Mouse (Mus musculus): Measurements from ENCODE around the gene Csta1. TPM values are rescaled to one million over a fixed set of nuclear protein-coding genes. Genes with fewer than 3 reads are reported as not detected.
"Not testable (repeated sequence)": the region's sequence is repeated elsewhere in the genome, so short reads cannot be mapped to it uniquely, and the experiment has no call there.

The Csta1 gene
- total and polyA plus RNA-seq, 3 experiments: not detected

DNA sequence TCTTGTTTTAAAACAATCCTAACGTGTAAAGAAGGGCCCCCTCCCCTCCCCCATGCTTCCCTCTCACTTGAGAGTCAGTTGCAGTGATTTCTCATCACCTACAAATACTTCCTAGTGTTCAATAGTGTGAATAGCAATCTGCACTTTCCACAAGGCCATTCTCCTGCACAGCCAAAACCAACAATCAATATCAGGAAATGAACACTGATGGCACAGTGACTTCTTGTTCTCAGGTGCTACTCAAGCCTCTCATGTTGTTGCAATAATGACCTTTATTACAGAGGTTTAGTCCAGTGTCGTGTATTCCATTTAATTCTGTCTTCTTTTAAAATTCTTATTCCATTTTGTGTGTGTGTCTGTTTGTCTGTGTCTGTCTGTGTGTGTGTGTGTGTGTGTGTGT lies 7.2 kb upstream of the Csta1 start:
- Histone ChIP-seq H3K4me1 (ENCODE audit: control insufficient read depth in 1 of 2, insufficient read depth in 2 of 2, low read length in 2 of 2) (no peaks in the 10 kb centered on the region), H3K27me3 (ENCODE audit: control insufficient read depth in 1 of 2, insufficient read depth in 2 of 2, low read length in 2 of 2) (no peaks in the 10 kb centered on the region; a peak in 1 of 4 replicates), H3K27ac (ENCODE audit: control insufficient read depth, low read depth, low read length) (no peak overlapping the region), H3K9me3 (replicated peaks; ENCODE audit: insufficient read depth, low read length) (no peaks in the 10 kb centered on the region), H3K36me3 (ENCODE audit: control insufficient read depth in 1 of 2, insufficient read depth in 2 of 2, low read length in 2 of 2) (no peaks in the 10 kb centered on the region), H3K79me2 (ENCODE audit: control insufficient read depth, insufficient read depth, low read length, poor library complexity) (no peaks in the 10 kb centered on the region), H3K9ac (ENCODE audit: control insufficient read depth, low read depth, low read length, poor library complexity, severe bottlenecking) (no peak overlapping the region), H3K4me3 (ENCODE audit: control insufficient read depth in 1 of 2, insufficient read depth in 1 of 2, low read depth in 2 of 2, low read length in 2 of 2) (no peak overlapping the region)
- DNase-seq (ENCODE audit: low read depth, low spot score): no peak
- TF ChIP-seq SMC3 (IDR thresholded peaks at IDR 0.05; ENCODE audit: low read depth, low read length) (no peak), ELF1 (IDR thresholded peaks at IDR 0.05; ENCODE audit: low read depth, low read length) (no peak), NELFE (IDR thresholded peaks at IDR 0.05; ENCODE audit: low read depth, low read length) (no peak), MYC (IDR thresholded peaks at IDR 0.05; ENCODE audit: low read depth, low read length) (no peak), GATA1 (IDR thresholded peaks at IDR 0.05; ENCODE audit: low read depth, low read length) (no peak), NRF1 (IDR thresholded peaks at IDR 0.05; ENCODE audit: insufficient read depth, low read depth, low read length, poor library complexity, severe bottlenecking) (no peak), ZC3H11A (IDR thresholded peaks at IDR 0.05; ENCODE audit: low read depth, low read length) (no peak), USF1 (IDR thresholded peaks at IDR 0.05; ENCODE audit: low read depth, low read length) (no peak)

DNA sequence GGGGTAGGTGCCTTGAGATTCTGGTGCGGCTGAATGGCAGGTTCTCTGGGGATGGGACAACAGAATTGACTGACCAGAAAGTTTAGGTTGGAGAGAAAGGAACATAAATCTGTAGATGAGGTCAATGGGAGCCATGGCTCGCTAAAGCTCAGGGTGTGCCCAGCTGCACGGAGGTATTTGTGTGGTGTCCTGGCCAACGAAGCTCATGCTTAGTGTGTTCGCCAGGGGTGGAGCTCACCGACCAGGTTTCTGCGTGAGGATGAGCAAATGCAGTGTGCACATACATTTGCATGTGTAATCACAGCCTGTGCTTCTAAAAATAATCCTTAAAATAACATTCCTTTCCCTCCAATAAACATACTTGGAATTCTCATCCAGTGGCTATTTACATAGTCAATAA lies 2.9 kb downstream of the Csta1 start:
- no peak overlapping the region for H3K4me3 ChIP-seq (ENCODE audit: control insufficient read depth in 1 of 2, insufficient read depth in 1 of 2, low read depth in 2 of 2, low read length in 2 of 2)
- no peaks in the 10 kb centered on the region for H3K9me3 ChIP-seq (replicated peaks; ENCODE audit: insufficient read depth, low read length)
- no peaks in the 10 kb centered on the region for H3K79me2 ChIP-seq (ENCODE audit: control insufficient read depth, insufficient read depth, low read length, poor library complexity)
- no peaks in the 10 kb centered on the region for H3K36me3 ChIP-seq (ENCODE audit: control insufficient read depth in 1 of 2, insufficient read depth in 2 of 2, low read length in 2 of 2)
- no peaks in the 10 kb centered on the region; a peak in 1 of 4 replicates for H3K27me3 ChIP-seq (ENCODE audit: control insufficient read depth in 1 of 2, insufficient read depth in 2 of 2, low read length in 2 of 2)
- H3K4me1 ChIP-seq (ENCODE audit: control insufficient read depth in 1 of 2, insufficient read depth in 2 of 2, low read length in 2 of 2): no peaks in the 10 kb centered on the region
- H3K9ac ChIP-seq (ENCODE audit: control insufficient read depth, low read depth, low read length, poor library complexity, severe bottlenecking): no peak overlapping the region
- H3K27ac ChIP-seq (ENCODE audit: control insufficient read depth, low read depth, low read length): no peak overlapping the region
- no peak for DNase-seq (ENCODE audit: low read depth, low spot score)
- no peak for TF ChIP-seq ETS1 (IDR thresholded peaks at IDR 0.05; ENCODE audit: low read depth, low read length)
- no peak for TF ChIP-seq MAZ (IDR thresholded peaks at IDR 0.05; ENCODE audit: low read depth, low read length)
- TF ChIP-seq TBP (IDR thresholded peaks at IDR 0.05; ENCODE audit: low read depth, low read length): no peak
- TF ChIP-seq ZKSCAN1 (IDR thresholded peaks at IDR 0.05; ENCODE audit: low read depth, low read length): no peak
- no peak for TF ChIP-seq TCF12 (IDR thresholded peaks at IDR 0.05; ENCODE audit: low read depth, low read length)
- TF ChIP-seq RCOR1 (IDR thresholded peaks at IDR 0.05; ENCODE audit: low read depth, low read length): no peak
- no peak for TF ChIP-seq MAFK (IDR thresholded peaks at IDR 0.05; ENCODE audit: borderline replicate concordance, low read depth, low read length)
- no peak for TF ChIP-seq ZMIZ1 (IDR thresholded peaks at IDR 0.05; ENCODE audit: low read depth, low read length)
- TF ChIP-seq SIN3A (IDR thresholded peaks at IDR 0.05; ENCODE audit: low read length): no peak
- no peak for TF ChIP-seq JUND (IDR thresholded peaks at IDR 0.05; ENCODE audit: low read depth, low read length)
- no peak for TF ChIP-seq NELFE (IDR thresholded peaks at IDR 0.05; ENCODE audit: low read depth, low read length)
- TF ChIP-seq BHLHE40 (IDR thresholded peaks at IDR 0.05; ENCODE audit: borderline replicate concordance, low read depth, low read length): no peak
- TF ChIP-seq MXI1 (IDR thresholded peaks at IDR 0.05; ENCODE audit: low read depth, low read length): no peak
- TF ChIP-seq CHD2 (IDR thresholded peaks at IDR 0.05; ENCODE audit: low read length): no peak
- no peak for TF ChIP-seq POLR2AphosphoS2 (IDR thresholded peaks at IDR 0.05; ENCODE audit: low read length)
- TF ChIP-seq CTCF (IDR thresholded peaks at IDR 0.05 in 2 of 3, conservative IDR thresholded peaks at IDR 0.05 in 1 of 3; ENCODE audit: control insufficient read depth in 1 of 3, insufficient read depth in 1 of 3, low read depth in 2 of 3, low read length in 3 of 3, poor library complexity in 1 of 3, severe bottlenecking in 1 of 3): no peak
- no peak for TF ChIP-seq MYC (IDR thresholded peaks at IDR 0.05; ENCODE audit: low read depth, low read length)
- no peak for TF ChIP-seq USF2 (IDR thresholded peaks at IDR 0.05; ENCODE audit: borderline replicate concordance in 1 of 2, insufficient read depth in 1 of 2, low read depth in 1 of 2, low read length in 2 of 2)
- TF ChIP-seq E2F4 (IDR thresholded peaks at IDR 0.05; ENCODE audit: borderline replicate concordance, low read depth, low read length): no peak
- TF ChIP-seq MYB (IDR thresholded peaks at IDR 0.05; ENCODE audit: low read depth, low read length): no peak

DNA sequence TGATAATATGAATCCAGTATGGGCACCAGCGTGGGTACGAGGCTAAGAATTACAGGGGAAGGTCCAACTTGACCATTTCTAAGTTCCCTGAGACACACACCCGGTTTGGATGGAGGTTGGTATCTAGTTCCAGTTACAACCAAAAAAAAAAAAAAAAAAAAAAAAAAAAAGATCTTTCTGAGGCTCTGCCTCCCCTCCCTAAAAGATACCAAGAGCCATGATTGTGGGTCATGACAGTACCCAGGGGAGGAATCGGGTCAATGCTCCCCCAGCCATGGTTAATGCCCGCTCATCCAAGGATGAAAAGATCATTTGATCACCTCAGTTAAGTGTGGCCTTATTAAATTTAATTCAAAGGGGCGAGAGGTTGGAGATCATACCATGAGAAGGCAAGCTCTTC lies 15.3 kb downstream of the Csta1 start:
- H3K79me2 ChIP-seq (ENCODE audit: control insufficient read depth, insufficient read depth, low read length, poor library complexity); H3K4me1 ChIP-seq (ENCODE audit: control insufficient read depth in 1 of 2, insufficient read depth in 2 of 2, low read length in 2 of 2); DNase-seq (ENCODE audit: low read depth, low spot score); H3K9me3 ChIP-seq (replicated peaks; ENCODE audit: insufficient read depth, low read length); H3K27ac ChIP-seq (ENCODE audit: control insufficient read depth, low read depth, low read length); H3K36me3 ChIP-seq (ENCODE audit: control insufficient read depth in 1 of 2, insufficient read depth in 2 of 2, low read length in 2 of 2); H3K27me3 ChIP-seq (ENCODE audit: control insufficient read depth in 1 of 2, insufficient read depth in 2 of 2, low read length in 2 of 2); H3K9ac ChIP-seq (ENCODE audit: control insufficient read depth, low read depth, low read length, poor library complexity, severe bottlenecking); H3K4me3 ChIP-seq (ENCODE audit: control insufficient read depth in 1 of 2, insufficient read depth in 1 of 2, low read depth in 2 of 2, low read length in 2 of 2): not testable (repeated sequence)
